34 mouse cellular contexts compared by ENCODE assay signal in the genomic region with DNA sequence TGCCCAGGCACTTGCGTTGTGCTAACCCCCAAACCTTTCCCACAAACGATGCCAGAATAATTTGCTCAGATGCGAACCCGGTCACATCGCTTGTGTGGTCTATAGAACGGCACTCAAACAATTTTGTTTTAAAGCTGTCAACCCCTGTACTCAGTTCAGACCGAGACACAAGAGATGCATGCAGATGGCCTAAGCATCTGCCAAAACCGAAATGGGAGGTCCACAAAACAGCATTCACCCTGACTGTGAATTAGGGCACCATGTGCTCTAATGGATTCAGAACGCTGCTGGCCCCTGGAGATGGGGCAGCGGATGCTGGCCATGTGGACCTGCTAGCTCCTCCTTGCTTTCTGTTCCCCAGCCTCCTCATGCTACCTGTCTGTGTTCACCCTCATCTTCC. TPM values are rescaled to one million over a fixed set of nuclear protein-coding genes. Genes with fewer than 3 reads are reported as not detected.
A peak's percentile ranks its signal among the peaks of the same experiment; 100 is the strongest.
DNase-seq lines count a peak whose midpoint lies in the region; ATAC-seq and TF ChIP-seq lines count a peak whose summit lies in the region.
"Had no signal": no experiment of that assay in that cellular context is flagged by ENCODE, and none has a peak within 500 bp of the region (broad histone marks: within the 10 kb centered on the region; RNA-seq: fewer than 3 reads in every experiment).

No protein-coding gene starts in this region.

- no peaks in the 10 kb centered on the region for H3K36me3 ChIP-seq in forebrain, embryonic 13.5 days (ENCODE audit: poor library complexity, severe bottlenecking)
- no peaks in the 10 kb centered on the region for H3K36me3 ChIP-seq in forebrain, embryonic 15.5 days
- H3K36me3 ChIP-seq in hindbrain, embryonic 13.5 days, result no peaks in the 10 kb centered on the region
- no peaks in the 10 kb centered on the region for H3K36me3 ChIP-seq in hindbrain, embryonic 12.5 days
- no peaks in the 10 kb centered on the region for H3K36me3 ChIP-seq in midbrain, postnatal 0 days (ENCODE audit: insufficient read depth, low read length)
- no peaks in the 10 kb centered on the region for H3K36me3 ChIP-seq in midbrain, embryonic 13.5 days
- no peaks in the 10 kb centered on the region for H3K36me3 ChIP-seq in hindbrain, postnatal 0 days (ENCODE audit: insufficient read depth, low read length)
- H3K36me3 ChIP-seq: heart, embryonic 10.5 days; heart, embryonic 15.5 days; limb, embryonic 13.5 days; lung, embryonic 15.5 days; midbrain, embryonic 12.5 days; neural tube, embryonic 12.5 days had no signal

- H3K27ac ChIP-seq in forebrain, embryonic 13.5 days, result no peak overlapping the region
- H3K27ac ChIP-seq in forebrain, embryonic 15.5 days (replicated peaks), result no peak overlapping the region
- no peak overlapping the region for H3K27ac ChIP-seq in hindbrain, embryonic 13.5 days
- no peak overlapping the region for H3K27ac ChIP-seq in hindbrain, embryonic 12.5 days
- no peak overlapping the region for H3K27ac ChIP-seq in midbrain, postnatal 0 days (ENCODE audit: low read depth, low read length)
- no peak overlapping the region for H3K27ac ChIP-seq in midbrain, embryonic 13.5 days
- H3K27ac ChIP-seq in hindbrain, postnatal 0 days, result peak overlapping the region; percentile 51
- H3K27ac ChIP-seq: heart, embryonic 10.5 days; heart, embryonic 15.5 days; limb, embryonic 13.5 days; lung, embryonic 15.5 days; midbrain, embryonic 12.5 days; neural tube, embryonic 12.5 days had no signal

- 80% methylated on average over 10 of the region's 10 CpGs for WGBS in forebrain, embryonic 13.5 days
- WGBS in forebrain, embryonic 15.5 days, result 66% methylated on average over 10 of the region's 10 CpGs
- 71% methylated on average over 10 of the region's 10 CpGs for WGBS in hindbrain, embryonic 13.5 days
- WGBS in hindbrain, embryonic 12.5 days, result 74% methylated on average over 10 of the region's 10 CpGs
- WGBS in midbrain, postnatal 0 days, result 67% methylated on average over 10 of the region's 10 CpGs
- 79% methylated on average over 10 of the region's 10 CpGs for WGBS in midbrain, embryonic 13.5 days
- 44% methylated on average over 10 of the region's 10 CpGs for WGBS in hindbrain, postnatal 0 days

- peak; percentile 30; the same call in 1 of the 2 replicates for ATAC-seq in forebrain, embryonic 13.5 days
- no peak for ATAC-seq in forebrain, embryonic 15.5 days (replicated peaks)
- 0 out of 2 replicates have a peak, but pooled peaks have one; percentile 39 for ATAC-seq in hindbrain, embryonic 13.5 days (ENCODE audit: low FRiP score)
- ATAC-seq in hindbrain, embryonic 12.5 days (ENCODE audit: low FRiP score), result no peak; the same call in 1 of the 2 replicates
- no peak; the same call in 1 of the 2 replicates for ATAC-seq in midbrain, postnatal 0 days (ENCODE audit: low FRiP score)
- no peak for ATAC-seq in midbrain, embryonic 13.5 days
- peak; percentile 80 for ATAC-seq in hindbrain, postnatal 0 days
- ATAC-seq: activated CD4-positive, CD25-positive, alpha-beta regulatory T cell, adult 4 months; intestine, postnatal 0 days had no signal

- no peak for TF ChIP-seq CTCF in midbrain, postnatal 0 days (IDR thresholded peaks at IDR 0.05)
- TF ChIP-seq CTCF in hindbrain, postnatal 0 days (IDR thresholded peaks at IDR 0.05; ENCODE audit: low read depth), result no peak

- no peaks in the 10 kb centered on the region for H3K4me1 ChIP-seq in forebrain, embryonic 13.5 days
- H3K4me1 ChIP-seq in forebrain, embryonic 15.5 days, result no peaks in the 10 kb centered on the region
- peaks cover 17% of the 10 kb centered on the region for H3K4me1 ChIP-seq in hindbrain, embryonic 13.5 days (replicated peaks)
- peaks cover 8% of the 10 kb centered on the region for H3K4me1 ChIP-seq in hindbrain, embryonic 12.5 days
- no peaks in the 10 kb centered on the region for H3K4me1 ChIP-seq in midbrain, postnatal 0 days (ENCODE audit: insufficient read depth, low read length)
- H3K4me1 ChIP-seq in midbrain, embryonic 13.5 days (replicated peaks), result peaks cover 14% of the 10 kb centered on the region
- H3K4me1 ChIP-seq in hindbrain, postnatal 0 days (ENCODE audit: insufficient read depth, low read length), result no peaks in the 10 kb centered on the region
- H3K4me1 ChIP-seq: heart, embryonic 15.5 days; lung, embryonic 15.5 days had no signal

- H3K27me3 ChIP-seq in forebrain, embryonic 13.5 days, result no peaks in the 10 kb centered on the region
- H3K27me3 ChIP-seq in forebrain, embryonic 15.5 days, result no peaks in the 10 kb centered on the region
- H3K27me3 ChIP-seq in hindbrain, embryonic 13.5 days, result no peaks in the 10 kb centered on the region
- H3K27me3 ChIP-seq in hindbrain, embryonic 12.5 days, result no peaks in the 10 kb centered on the region
- H3K27me3 ChIP-seq in midbrain, postnatal 0 days (ENCODE audit: insufficient read depth, low read length), result no peaks in the 10 kb centered on the region
- H3K27me3 ChIP-seq in midbrain, embryonic 13.5 days, result no peaks in the 10 kb centered on the region
- H3K27me3 ChIP-seq in hindbrain, postnatal 0 days (ENCODE audit: insufficient read depth, low read length), result no peaks in the 10 kb centered on the region
- H3K27me3 ChIP-seq: CH12.LX; heart, embryonic 15.5 days; limb, embryonic 13.5 days; lung, embryonic 15.5 days; midbrain, embryonic 12.5 days; neural tube, embryonic 12.5 days had no signal

- no peak overlapping the region for H3K9ac ChIP-seq in forebrain, embryonic 13.5 days
- no peak overlapping the region for H3K9ac ChIP-seq in forebrain, embryonic 15.5 days (replicated peaks)
- no peak overlapping the region for H3K9ac ChIP-seq in hindbrain, embryonic 13.5 days
- no peak overlapping the region for H3K9ac ChIP-seq in hindbrain, embryonic 12.5 days
- H3K9ac ChIP-seq in midbrain, postnatal 0 days (replicated peaks; ENCODE audit: low read length, poor library complexity, severe bottlenecking), result no peak overlapping the region
- H3K9ac ChIP-seq in midbrain, embryonic 13.5 days (replicated peaks), result no peak overlapping the region
- H3K9ac ChIP-seq in hindbrain, postnatal 0 days (replicated peaks; ENCODE audit: low read length), result no peak overlapping the region
- H3K9ac ChIP-seq: heart, embryonic 15.5 days; limb, embryonic 13.5 days; lung, embryonic 15.5 days; midbrain, embryonic 12.5 days; neural tube, embryonic 12.5 days had no signal

- no peak overlapping the region for H3K4me2 ChIP-seq in forebrain, embryonic 13.5 days
- no peak overlapping the region for H3K4me2 ChIP-seq in forebrain, embryonic 15.5 days (replicated peaks)
- no peak overlapping the region for H3K4me2 ChIP-seq in hindbrain, embryonic 13.5 days
- H3K4me2 ChIP-seq in hindbrain, embryonic 12.5 days (replicated peaks), result no peak overlapping the region
- no peak overlapping the region for H3K4me2 ChIP-seq in midbrain, postnatal 0 days (ENCODE audit: low read depth, low read length, poor library complexity, severe bottlenecking)
- H3K4me2 ChIP-seq in midbrain, embryonic 13.5 days (replicated peaks), result no peak overlapping the region
- no peak overlapping the region for H3K4me2 ChIP-seq in hindbrain, postnatal 0 days (ENCODE audit: low read depth, low read length)
- H3K4me2 ChIP-seq: heart, embryonic 15.5 days; limb, embryonic 13.5 days; liver, embryonic 11.5 days; lung, embryonic 15.5 days; midbrain, embryonic 12.5 days; neural tube, embryonic 12.5 days had no signal

- no peak overlapping the region for H3K4me3 ChIP-seq in forebrain, embryonic 13.5 days
- H3K4me3 ChIP-seq in forebrain, embryonic 15.5 days, result no peak overlapping the region
- no peak overlapping the region for H3K4me3 ChIP-seq in hindbrain, embryonic 13.5 days
- H3K4me3 ChIP-seq in hindbrain, embryonic 12.5 days, result no peak overlapping the region
- H3K4me3 ChIP-seq in midbrain, postnatal 0 days (ENCODE audit: low read depth, low read length), result no peak overlapping the region
- H3K4me3 ChIP-seq in midbrain, embryonic 13.5 days (replicated peaks), result no peak overlapping the region
- no peak overlapping the region for H3K4me3 ChIP-seq in hindbrain, postnatal 0 days (ENCODE audit: low read length)
- H3K4me3 ChIP-seq: erythroblast, embryonic 14.5 days; heart, embryonic 10.5 days; heart, embryonic 15.5 days; limb, embryonic 13.5 days; lung, embryonic 15.5 days; midbrain, embryonic 12.5 days; neural tube, embryonic 12.5 days had no signal

- H3K9me3 ChIP-seq in forebrain, embryonic 13.5 days (replicated peaks), result 0 out of 2 replicates have a peak, but pooled peaks cover 4% of the 10 kb centered on the region
- no peaks in the 10 kb centered on the region for H3K9me3 ChIP-seq in forebrain, embryonic 15.5 days
- H3K9me3 ChIP-seq in hindbrain, embryonic 13.5 days, result no peaks in the 10 kb centered on the region
- 0 out of 2 replicates have a peak, but pooled peaks cover 4% of the 10 kb centered on the region for H3K9me3 ChIP-seq in hindbrain, embryonic 12.5 days (replicated peaks)
- H3K9me3 ChIP-seq in midbrain, postnatal 0 days (ENCODE audit: low read length), result no peaks in the 10 kb centered on the region
- H3K9me3 ChIP-seq in midbrain, embryonic 13.5 days, result peaks cover 2% of the 10 kb centered on the region; the same call in 1 of the 2 replicates
- H3K9me3 ChIP-seq in hindbrain, postnatal 0 days (ENCODE audit: low read length), result no peaks in the 10 kb centered on the region
- H3K9me3 ChIP-seq: heart, embryonic 10.5 days; lung, embryonic 15.5 days; midbrain, embryonic 12.5 days had no signal

- peak; percentile 66 for DNase-seq in midbrain, postnatal 0 days (ENCODE audit: low spot score)
- DNase-seq in hindbrain, postnatal 0 days (ENCODE audit: low spot score), result peak; percentile 60
- DNase-seq in kidney, postnatal 4 days, result no peak
- DNase-seq: adrenal gland, adult 2 months; adrenal gland, postnatal 36 days; cerebellum, adult 2 months; gastrocnemius, postnatal 25 days; heart, adult 11 months; kidney, postnatal 14 days; lung, postnatal 36 days; right cerebral cortex, postnatal 14 days; thymus, postnatal 25 days had no signal

RNA-seq across cellular contexts. Expression of gene Katnal1, which starts 12.7 kb away (rescaled TPM):
- polyA plus RNA-seq in forebrain, embryonic 13.5 days (2015; fragmentation: Nextera tagmentation; extraction: Ambion mirVana), result 31.6 and 38.5 TPM in 2 replicates
- 35.0 and 36.3 TPM in 2 replicates for polyA plus RNA-seq in forebrain, embryonic 15.5 days (2015; fragmentation: Nextera tagmentation; extraction: Ambion mirVana)
- 33.4 and 34.4 TPM in 2 replicates for polyA plus RNA-seq in hindbrain, embryonic 13.5 days (2015; fragmentation: Nextera tagmentation; extraction: Ambion mirVana)
- 30.8 and 34.4 TPM in 2 replicates for polyA plus RNA-seq in hindbrain, embryonic 12.5 days (2016; fragmentation: Nextera tagmentation; extraction: Ambion mirVana)
- total RNA-seq in midbrain, postnatal 0 days (2014; rRNA removed), result 38.0 and 51.1 TPM in 2 replicates
- 23.6 and 31.4 TPM in 2 replicates for polyA plus RNA-seq in midbrain, postnatal 0 days (2015; fragmentation: Nextera tagmentation; extraction: Ambion mirVana)
- 39.3 and 39.5 TPM in 2 replicates for polyA plus RNA-seq in midbrain, embryonic 13.5 days (2015; fragmentation: Nextera tagmentation; extraction: Ambion mirVana)
- 33.7 and 34.3 TPM in 2 replicates for total RNA-seq in hindbrain, postnatal 0 days (2014; rRNA removed)
- 23.8 and 28.1 TPM in 2 replicates for polyA plus RNA-seq in hindbrain, postnatal 0 days (2015; fragmentation: Nextera tagmentation; extraction: Ambion mirVana)

RNA-seq across cellular contexts. Expression of gene Gm42791, which starts 53.1 kb away (rescaled TPM):
- polyA plus RNA-seq in forebrain, embryonic 13.5 days (2015; fragmentation: Nextera tagmentation; extraction: Ambion mirVana), result 3.5 and 10.1 TPM in 2 replicates
- polyA plus RNA-seq in forebrain, embryonic 15.5 days (2015; fragmentation: Nextera tagmentation; extraction: Ambion mirVana), result 5.6 and 7.4 TPM in 2 replicates
- polyA plus RNA-seq in hindbrain, embryonic 13.5 days (2015; fragmentation: Nextera tagmentation; extraction: Ambion mirVana), result 5.4 and 6.6 TPM in 2 replicates
- 0.49 and 3.3 TPM in 2 replicates for polyA plus RNA-seq in hindbrain, embryonic 12.5 days (2016; fragmentation: Nextera tagmentation; extraction: Ambion mirVana)
- not detected in 2 replicates for total RNA-seq in midbrain, postnatal 0 days (2014; rRNA removed)
- 2.1 and 3.1 TPM in 2 replicates for polyA plus RNA-seq in midbrain, postnatal 0 days (2015; fragmentation: Nextera tagmentation; extraction: Ambion mirVana)
- 2.0 and 3.6 TPM in 2 replicates for polyA plus RNA-seq in midbrain, embryonic 13.5 days (2015; fragmentation: Nextera tagmentation; extraction: Ambion mirVana)
- total RNA-seq in hindbrain, postnatal 0 days (2014; rRNA removed), result not detected in 2 replicates
- 1.6 and 6.1 TPM in 2 replicates for polyA plus RNA-seq in hindbrain, postnatal 0 days (2015; fragmentation: Nextera tagmentation; extraction: Ambion mirVana)
- total RNA-seq: ES-E14; megakaryocyte, adult 5-6 weeks had no signal
- polyA plus RNA-seq: activated CD4-positive, CD25-positive, alpha-beta regulatory T cell, adult 4 months; adrenal gland, adult 2 months; C2C12; cerebellum, adult 2 months; cortical plate, adult 2 months; intestine, postnatal 0 days; liver, embryonic 11.5 days; small intestine, adult 2 months; stomach, embryonic 14.5 days had no signal

Comparison
In these comparisons a context has a peak if more than half of its experiments do, and no peak if none do; other contexts are left out.
1. ATAC-seq: peak in forebrain, embryonic 13.5 days (single experiment), hindbrain, embryonic 13.5 days (single experiment) and hindbrain, postnatal 0 days (single experiment); none in forebrain, embryonic 15.5 days (single experiment), hindbrain, embryonic 12.5 days (single experiment), midbrain, postnatal 0 days (single experiment) and midbrain, embryonic 13.5 days (single experiment).
2. DNase-seq: peak in midbrain, postnatal 0 days (single experiment) and hindbrain, postnatal 0 days (single experiment); none in kidney, postnatal 4 days (0 of 2).